Mouse (Mus musculus) bone marrow macrophage, adult 2 months (primary cell): ENCODE results near the gene Npas2.

Experiments
- CTCF ChIP-seq: IDR thresholded peaks from 2 replicates; pipeline ENCODE4 v1.5.1; 2012; ENCODE audit warnings: low read depth, mild to moderate bottlenecking, low read length, moderate library complexity
- POLR2A ChIP-seq: IDR thresholded peaks from 2 replicates; pipeline ENCODE4 v1.6.1; 2012; ENCODE audit warnings: mild to moderate bottlenecking, low read depth, low read length, borderline replicate concordance

DNA sequence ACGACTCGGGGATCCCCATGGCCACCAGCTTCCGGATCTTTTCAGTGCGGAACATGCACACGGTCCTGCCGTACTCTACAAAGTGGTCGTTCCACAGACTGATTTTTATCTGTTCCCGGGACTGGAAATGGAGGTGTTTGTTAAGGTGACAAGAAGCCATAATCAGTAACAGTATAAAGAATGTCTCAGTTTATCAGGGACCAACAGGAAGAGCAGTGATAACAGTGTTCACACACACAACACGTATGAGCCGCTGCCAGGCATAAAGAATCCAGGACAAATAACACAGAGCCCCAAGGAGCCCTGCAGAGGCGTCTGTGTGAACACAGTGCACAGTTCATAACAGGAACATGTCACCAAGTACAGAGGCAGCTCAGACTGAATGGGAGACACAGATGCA lies 195.8 kb downstream of the Npas2 start:
- TF ChIP-seq CTCF (no peak), POLR2A (no peak)
